Mouse (Mus musculus) heart, embryonic 16.5 days (tissue): Measurements from ENCODE around the gene Olfr1417. TPM values are rescaled to one million over a fixed set of nuclear protein-coding genes. Genes with fewer than 3 reads are reported as not detected.

Experiments used
- ATAC-seq: fragments of 200-750 bp; cut with Nextera tagmentation; replicated peaks from 2 replicates; pipeline ENCODE4 v1.8.0; 2017; ENCODE audit warnings: moderate number of reproducible peaks; ENCODE audit not compliant: insufficient read depth, low FRiP score; ENCODE audit errors: extremely low read depth
- H3K27ac ChIP-seq: fragments of 300-500 bp; sonication (generic); 2 replicates; pipeline ENCODE4 v1.5.1; 2014; ENCODE audit warnings: mild to moderate bottlenecking, low read length, control low read depth, moderate library complexity
- H3K27me3 ChIP-seq: fragments of 300-500 bp; sonication (generic); 2 replicates; pipeline ENCODE4 v1.6.1; 2014; ENCODE audit warnings: low read length, mixed read lengths; ENCODE audit not compliant: control insufficient read depth, insufficient read depth
- H3K36me3 ChIP-seq: fragments of 300-500 bp; sonication (generic); 2 replicates; pipeline ENCODE4 v1.6.1; 2014; ENCODE audit not compliant: control insufficient read depth, insufficient read depth
- H3K4me1 ChIP-seq: fragments of 300-500 bp; sonication (generic); 2 replicates; pipeline ENCODE4 v1.6.1; 2014; ENCODE audit warnings: low read length, mixed read lengths; ENCODE audit not compliant: control insufficient read depth, insufficient read depth
- H3K4me2 ChIP-seq: fragments of 300-500 bp; sonication (generic); 2 replicates; pipeline ENCODE4 v1.6.1; 2014; ENCODE audit warnings: low read depth, mild to moderate bottlenecking, control low read depth, low read length
- H3K4me3 ChIP-seq: fragments of 300-500 bp; sonication (generic); 2 replicates; pipeline ENCODE4 v1.5.1; 2014; ENCODE audit warnings: mild to moderate bottlenecking, control low read depth, low read length
- H3K9ac ChIP-seq: fragments of 300-500 bp; sonication (generic); 2 replicates; pipeline ENCODE4 v1.6.1; 2014; ENCODE audit warnings: low read length, control low read depth
- H3K9me3 ChIP-seq: fragments of 300-500 bp; sonication (generic); replicated peaks from 2 replicates; pipeline ENCODE4 v1.6.1; 2016; ENCODE audit warnings: low read length; ENCODE audit not compliant: control insufficient read depth
- WGBS: fragments of 180-500 bp; shearing (Covaris S2); extraction: QIAGEN DNeasy Blood & Tissue Kit; methylation state at CpG from one replicate; pipeline ENCODE4 v1.1.7; 2014; 5-methylcytosine and 5-hydroxymethylcytosine counted together
- polyA plus RNA-seq: library from polyadenylated mRNA; unstranded; fragments of >200 nt; fragmentation: Nextera tagmentation; extraction: Ambion mirVana; gene quantifications from 2 replicates; pipeline ENCODE4 v1.2.1, GENCODE M21; 2015

Gene Olfr1417
- polyA plus RNA-seq, 1 experiment from 2014 or later, result not detected

DNA sequence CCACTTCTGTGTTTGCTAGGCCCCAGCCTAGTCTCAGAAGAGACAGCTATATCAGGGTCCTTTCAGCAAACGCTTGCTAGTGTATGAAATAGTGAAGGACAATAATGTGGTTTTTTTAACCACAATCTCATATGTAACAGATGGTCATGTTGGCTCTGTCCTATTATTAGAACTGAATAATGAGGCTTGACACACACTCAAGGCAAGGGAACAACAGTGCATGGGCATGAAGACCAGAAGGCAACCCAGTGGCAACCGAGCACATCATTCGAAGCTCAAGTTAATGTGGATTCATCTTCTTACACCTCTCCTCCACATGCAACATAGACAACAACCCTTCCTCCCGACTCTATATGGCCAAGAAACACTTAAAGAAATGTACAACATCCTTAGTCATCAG is 7.3 kb upstream of the Olfr1417 start:
- Histone ChIP-seq H3K27me3 (no peaks in the 10 kb centered on the region), H3K4me3 (no peak overlapping the region), H3K36me3 (no peaks in the 10 kb centered on the region), H3K9me3 (no peaks in the 10 kb centered on the region), H3K4me1 (no peaks in the 10 kb centered on the region), H3K9ac (no peak overlapping the region), H3K27ac (no peak overlapping the region), H3K4me2 (no peak overlapping the region)
- ATAC-seq, result no peak
- WGBS, result 80% methylated on average over 4 of the region's 4 CpGs

DNA sequence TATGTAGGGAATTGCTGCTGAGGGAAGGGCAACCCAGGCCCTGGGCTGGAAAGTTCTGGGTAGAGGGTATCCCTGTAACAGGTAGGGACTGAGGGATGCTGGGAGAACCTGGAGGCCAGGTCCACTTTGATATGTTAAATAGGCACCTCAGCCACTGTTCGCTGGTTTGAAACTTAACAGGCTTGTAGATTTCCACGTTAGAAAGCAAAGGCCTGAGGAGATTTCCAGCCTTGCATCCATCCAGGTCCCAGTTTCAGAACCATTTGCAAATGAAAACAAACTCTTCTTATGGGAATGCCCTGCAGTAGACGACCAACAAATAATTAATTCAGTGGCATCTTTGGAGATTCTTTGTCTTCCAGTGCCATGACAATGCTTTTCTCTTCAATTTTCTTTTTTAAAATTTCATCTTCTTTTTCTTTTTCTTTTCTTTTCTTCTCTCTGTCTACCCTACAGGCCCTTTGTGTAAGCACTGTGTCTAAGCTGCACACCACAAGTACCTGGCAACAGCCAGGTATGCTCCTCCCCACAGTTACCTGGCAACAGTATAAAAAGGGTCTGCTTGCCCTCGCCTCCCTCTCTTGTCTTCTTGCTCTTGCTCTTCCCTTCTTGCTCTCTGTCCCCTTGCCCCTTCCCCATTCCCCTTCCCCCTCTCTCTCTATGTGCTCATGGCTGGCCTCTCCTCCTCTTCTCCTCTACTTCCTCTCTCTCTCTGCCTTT is 15.5 kb downstream of the Olfr1417 start:
- no peak overlapping the region for H3K9ac ChIP-seq
- H3K27me3 ChIP-seq, result no peaks in the 10 kb centered on the region
- 46% methylated on average over 4 of the region's 4 CpGs for WGBS
- H3K4me3 ChIP-seq, result no peak overlapping the region
- no peak for ATAC-seq
- H3K9me3 ChIP-seq, result no peaks in the 10 kb centered on the region
- no peaks in the 10 kb centered on the region for H3K4me1 ChIP-seq
- H3K4me2 ChIP-seq, result no peak overlapping the region
- H3K36me3 ChIP-seq, result no peaks in the 10 kb centered on the region
- H3K27ac ChIP-seq, result no peak overlapping the region

DNA sequence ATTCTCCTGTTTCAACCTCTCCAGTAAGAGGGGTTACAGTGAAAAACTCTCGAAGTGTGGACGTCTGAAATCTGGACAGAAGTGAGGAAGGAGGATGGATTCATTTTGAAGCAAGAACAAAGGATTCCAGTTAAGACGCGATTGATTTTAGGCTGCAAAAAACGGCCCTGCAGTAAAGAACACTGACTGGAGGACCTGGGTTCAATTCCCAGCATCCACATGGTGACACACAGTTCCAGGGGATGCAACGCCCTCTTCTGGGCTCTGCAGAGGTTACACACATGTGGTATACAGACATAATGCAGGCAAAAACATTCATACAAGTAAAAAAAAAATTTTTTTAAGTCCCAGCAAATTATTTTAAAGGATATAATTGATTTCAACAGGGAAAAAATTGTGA is 18.8 kb downstream of the Olfr1417 start:
- Histone ChIP-seq H3K4me1 (0 out of 2 replicates have a peak, but pooled peaks cover 2% of the 10 kb centered on the region), H3K36me3 (no peaks in the 10 kb centered on the region), H3K4me3 (peak overlapping the region; percentile 79), H3K27me3 (no peaks in the 10 kb centered on the region), H3K4me2 (peak overlapping the region; percentile 98), H3K27ac (no peak overlapping the region), H3K9me3 (no peaks in the 10 kb centered on the region), H3K9ac (no peak overlapping the region)
- ATAC-seq, result no peak
- WGBS, result 32% methylated on average over 6 of the region's 6 CpGs

DNA sequence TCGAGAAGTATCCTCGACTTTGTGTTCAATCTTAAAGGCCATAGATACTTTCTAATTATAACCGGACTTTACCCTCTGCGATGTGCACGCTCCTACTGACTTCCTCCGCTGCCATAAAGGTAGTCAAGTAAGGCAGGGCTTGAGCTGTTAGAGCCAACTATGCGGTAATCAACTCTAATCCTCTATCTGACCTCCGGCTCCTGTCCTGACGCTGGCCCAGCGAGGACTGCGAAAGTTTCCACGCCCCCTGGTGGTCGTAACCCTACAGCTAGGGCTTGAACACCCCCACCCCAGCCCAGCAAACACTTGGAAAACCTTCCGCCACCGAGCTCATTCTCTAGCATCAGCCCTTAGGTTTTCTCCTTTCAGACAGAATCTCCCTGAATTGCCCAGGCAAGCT is 19.2 kb downstream of the Olfr1417 start:
- Histone ChIP-seq H3K27me3 (no peaks in the 10 kb centered on the region), H3K4me2 (peak overlapping the region; percentile 98), H3K9me3 (no peaks in the 10 kb centered on the region), H3K4me3 (peak overlapping the region; percentile 79), H3K36me3 (no peaks in the 10 kb centered on the region), H3K27ac (no peak overlapping the region), H3K4me1 (0 out of 2 replicates have a peak, but pooled peaks cover 2% of the 10 kb centered on the region), H3K9ac (peak overlapping the region; percentile 81)
- under 1% methylated on average over 15 of the region's 15 CpGs for WGBS
- peak; percentile 81 for ATAC-seq

DNA sequence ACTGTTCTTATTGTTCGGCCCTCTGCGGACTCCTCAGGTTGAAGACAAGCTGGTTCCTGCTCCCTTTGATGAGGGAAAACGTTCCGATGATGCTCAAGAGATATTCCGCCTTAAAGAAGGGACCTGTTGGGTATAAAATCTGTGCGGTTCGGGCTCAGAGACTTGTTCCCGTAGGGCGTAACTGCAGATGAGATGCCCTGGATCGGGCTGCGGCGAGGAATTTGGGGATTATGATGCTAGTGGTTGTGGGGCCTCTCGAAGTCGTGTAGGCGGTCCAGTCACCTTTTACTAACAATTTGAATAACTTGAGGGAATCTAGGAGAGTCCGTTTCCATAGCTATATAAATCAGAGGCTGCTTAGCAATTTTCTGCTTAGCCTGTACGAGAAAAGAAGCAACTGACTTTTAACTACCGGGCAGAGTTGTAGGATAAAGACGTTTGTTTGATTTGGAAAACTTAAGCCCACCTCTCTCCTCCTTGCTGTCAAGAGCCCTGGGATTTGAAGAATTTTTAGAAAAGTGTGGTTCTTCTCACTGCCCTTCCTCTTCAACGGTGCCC is 19.8 kb downstream of the Olfr1417 start, which contains the start of gene Stx3:
Stx3 (minus strand) TSS at position 261 of the 558 bp plus-strand sequence.
- Histone ChIP-seq H3K9ac (peak within 1 kb of the TSS; percentile 81), H3K4me3 (peak within 1 kb of the TSS; percentile 79), H3K27me3 (no peaks in the 10 kb centered on the region), H3K4me2 (peak within 1 kb of the TSS; percentile 98), H3K36me3 (no peaks in the 10 kb centered on the region), H3K4me1 (0 out of 2 replicates have a peak, but pooled peaks cover 2% of the 10 kb centered on the region), H3K27ac (peak within 1 kb of the TSS; percentile 22), H3K9me3 (no peaks in the 10 kb centered on the region)
- WGBS, result under 1% methylated on average over 20 of the region's 20 CpGs
- ATAC-seq, result no peak

DNA sequence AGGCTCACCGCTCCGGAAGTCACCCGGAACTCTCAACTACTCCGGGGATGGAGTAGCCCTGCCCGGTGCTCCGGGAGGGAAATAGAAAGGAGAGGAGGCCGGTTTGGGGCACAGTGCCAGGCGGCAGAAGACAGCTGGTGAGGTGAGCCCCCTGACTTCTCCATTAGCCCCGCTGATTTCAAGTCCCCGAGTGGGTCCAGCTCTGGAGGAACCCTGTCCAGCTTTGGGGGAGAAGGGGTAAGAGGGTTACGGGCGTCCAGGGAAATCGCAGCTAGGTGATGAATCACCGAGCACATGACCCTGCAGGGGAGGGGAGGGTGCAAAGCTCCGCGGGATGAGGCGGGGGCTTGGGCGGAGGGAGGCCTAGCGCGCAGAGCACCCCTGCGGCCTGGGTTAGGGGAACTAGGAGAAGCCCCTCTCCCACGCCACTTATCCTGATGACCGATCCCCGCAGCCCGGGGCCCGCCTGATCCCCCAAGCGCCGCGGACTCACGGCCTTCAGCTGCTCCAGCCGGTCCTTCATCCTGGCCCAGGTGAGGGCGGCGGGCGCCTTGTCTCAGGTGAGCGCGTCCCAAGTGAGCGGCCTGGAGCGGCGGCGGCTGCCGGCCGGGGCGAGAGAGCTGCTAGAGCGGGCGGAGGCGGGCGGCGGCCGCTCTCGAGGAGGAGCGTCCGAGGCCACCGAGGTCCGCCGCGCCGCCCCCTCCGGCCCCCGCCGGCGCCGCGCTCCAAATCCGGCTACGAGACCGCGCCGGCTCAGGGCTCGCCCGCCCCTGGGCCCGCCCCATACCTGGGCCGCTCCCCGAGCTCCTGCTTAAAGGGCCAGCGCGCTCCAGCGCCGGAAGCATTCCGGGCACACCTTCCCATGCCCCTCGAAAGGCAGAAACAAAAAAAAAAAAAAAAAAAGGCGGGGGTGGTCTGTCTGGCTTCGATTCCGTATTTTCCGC is 20.5 kb downstream of the Olfr1417 start:
- Histone ChIP-seq H3K9me3 (no peaks in the 10 kb centered on the region), H3K4me1 (0 out of 2 replicates have a peak, but pooled peaks cover 2% of the 10 kb centered on the region), H3K9ac (peak overlapping the region; percentile 81), H3K4me3 (peak overlapping the region; percentile 79), H3K27ac (peak overlapping the region; percentile 22), H3K27me3 (no peaks in the 10 kb centered on the region), H3K36me3 (no peaks in the 10 kb centered on the region), H3K4me2 (peak overlapping the region; percentile 98)
- WGBS, result under 1% methylated on average over 80 of the region's 83 CpGs
- peak; percentile 75 for ATAC-seq

DNA sequence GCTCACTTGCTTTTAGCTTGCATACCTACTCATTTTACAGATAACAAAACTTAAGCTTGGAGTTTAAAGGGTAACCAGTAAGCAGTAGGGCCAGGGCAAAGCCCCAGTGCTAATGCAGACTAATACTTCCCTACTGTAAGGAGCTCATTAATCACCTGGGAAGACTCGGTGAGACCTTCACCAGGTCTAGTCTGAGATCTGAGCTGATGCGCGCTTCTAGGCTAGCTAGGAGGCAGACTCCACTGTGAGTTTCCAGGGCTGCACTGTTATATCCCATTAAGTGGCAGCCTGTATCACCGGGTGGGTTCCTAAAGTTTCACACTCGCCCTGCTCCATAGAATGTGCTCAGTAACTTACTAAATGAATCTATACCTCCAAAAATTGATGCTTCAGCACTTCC is 21.4 kb downstream of the Olfr1417 start:
- Histone ChIP-seq H3K9ac (no peak overlapping the region), H3K27ac (no peak overlapping the region), H3K27me3 (no peaks in the 10 kb centered on the region), H3K4me2 (peak overlapping the region; percentile 98), H3K36me3 (no peaks in the 10 kb centered on the region), H3K4me3 (peak overlapping the region; percentile 79), H3K4me1 (0 out of 2 replicates have a peak, but pooled peaks cover 2% of the 10 kb centered on the region), H3K9me3 (no peaks in the 10 kb centered on the region)
- ATAC-seq, result no peak
- WGBS, result 23% methylated on average over 5 of the region's 5 CpGs

DNA sequence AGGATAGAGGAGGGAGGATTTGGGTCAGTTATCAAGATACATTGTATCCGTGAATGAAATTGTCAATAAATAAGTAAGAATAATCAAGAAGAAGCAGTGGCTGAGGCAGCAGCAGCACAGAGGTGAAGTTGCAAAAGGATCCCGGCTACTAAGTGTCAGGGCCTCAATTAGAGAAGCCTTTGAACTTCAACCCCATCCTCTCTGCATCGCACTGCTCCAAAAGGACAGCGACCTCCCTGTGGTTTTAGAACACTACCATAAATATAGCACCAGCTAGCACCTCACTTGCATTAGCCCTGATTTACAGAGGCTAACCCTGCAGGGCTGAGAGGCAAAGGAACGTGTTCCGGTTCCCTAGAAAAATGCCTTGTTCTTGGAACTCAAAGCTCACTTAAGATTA is 22.3 kb downstream of the Olfr1417 start:
- no peaks in the 10 kb centered on the region for H3K36me3 ChIP-seq
- H3K27me3 ChIP-seq, result no peaks in the 10 kb centered on the region
- no peak overlapping the region for H3K27ac ChIP-seq
- no peak for ATAC-seq
- H3K4me3 ChIP-seq, result no peak overlapping the region
- peaks cover 2% of the 10 kb centered on the region; the same call in 1 of the 2 replicates for H3K4me1 ChIP-seq
- 37% methylated on average over 6 of the region's 6 CpGs for WGBS
- no peak overlapping the region for H3K9ac ChIP-seq
- H3K9me3 ChIP-seq, result no peaks in the 10 kb centered on the region
- H3K4me2 ChIP-seq, result no peak overlapping the region
